Mouse (Mus musculus) ES-E14 (cell line): ENCODE measurements around the gene Lrrc55.

Source experiments
- HCFC1 ChIP-seq: IDR thresholded peaks from 2 replicates; pipeline ENCODE4 v1.6.1; 2012; ENCODE audit warnings: low read length, inconsistent platforms, borderline replicate concordance; ENCODE audit not compliant: insufficient read depth
- ZC3H11A ChIP-seq: IDR thresholded peaks from 2 replicates; pipeline ENCODE4 v1.6.1; 2012; ENCODE audit warnings: low read depth, mild to moderate bottlenecking, inconsistent platforms, low read length, borderline replicate concordance
- ZNF384 ChIP-seq: IDR thresholded peaks from 2 replicates; pipeline ENCODE4 v1.6.1; 2012; ENCODE audit warnings: low read depth, low read length, inconsistent platforms

DNA sequence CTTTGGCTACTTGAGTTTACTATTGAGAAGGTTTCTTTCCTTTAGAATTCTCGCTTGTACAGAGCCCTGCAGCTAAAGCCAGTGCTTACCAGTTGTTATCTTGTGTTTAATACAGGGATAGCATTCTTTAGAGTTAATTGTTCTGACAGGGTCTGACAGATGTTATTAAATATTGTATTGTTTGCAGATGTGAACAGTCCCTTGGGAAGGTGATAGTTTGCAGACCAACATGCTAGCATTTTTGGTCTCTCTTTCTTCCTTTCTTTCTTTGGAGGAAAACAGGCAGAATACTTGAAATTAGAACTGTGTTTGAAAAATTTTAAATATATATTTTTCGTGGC is 24.3 kb downstream of the Lrrc55 start:
- no peak for TF ChIP-seq HCFC1
- TF ChIP-seq ZNF384, result no peak
- no peak for TF ChIP-seq ZC3H11A
